Mouse (Mus musculus) thymus, postnatal 36 days (tissue): Measurements from ENCODE around the gene BC017158.

Source experiments
- DNase-seq, 2 experiments: peaks; one replicate each; pipeline ENCODE4 v3.0.0; 2022; ENCODE audit warnings: mixed read lengths in 2 of 2

BC017158 gene

GRCm38 (mm10) chr7:128231741-128232140 is 66.2 kb downstream of the BC017158 start:
- DNase-seq, result no peak
